Mouse (Mus musculus) midbrain, embryonic 11.5 days (tissue): ENCODE data around the gene Tbl3. TPM values are rescaled to one million over a fixed set of nuclear protein-coding genes. Genes with fewer than 3 reads are reported as not detected.
A peak's percentile ranks its signal among the peaks of the same experiment; 100 is the strongest.
"Not testable (repeated sequence)": the region's sequence is repeated elsewhere in the genome, so short reads cannot be mapped to it uniquely, and the experiment has no call there.

Experiments used
- ATAC-seq: fragments of 200-750 bp; cut with Nextera tagmentation; 2 replicates; pipeline ENCODE4 v1.8.0; 2017; ENCODE audit warnings: moderate TSS enrichment, moderate library complexity; ENCODE audit not compliant: low FRiP score
- DNase-seq: peaks from one replicate; pipeline ENCODE4 v3.0.0; 2015; ENCODE audit warnings: low spot score; ENCODE audit errors: missing footprints
- H3K27ac ChIP-seq: fragments of 300-500 bp; sonication (generic); 2 replicates; pipeline ENCODE4 v1.5.1; 2014; ENCODE audit warnings: low read depth, low read length
- H3K27me3 ChIP-seq: fragments of 300-500 bp; sonication (generic); 2 replicates; pipeline ENCODE4 v1.6.1; 2014; ENCODE audit warnings: mild to moderate bottlenecking, low read length, moderate library complexity, mixed read lengths; ENCODE audit not compliant: control insufficient read depth, insufficient read depth
- H3K36me3 ChIP-seq: fragments of 300-500 bp; sonication (generic); 2 replicates; pipeline ENCODE4 v1.6.1; 2014; ENCODE audit warnings: mild to moderate bottlenecking, low read length, moderate library complexity, mixed read lengths; ENCODE audit not compliant: control insufficient read depth, insufficient read depth
- H3K4me1 ChIP-seq: fragments of 300-500 bp; sonication (generic); 2 replicates; pipeline ENCODE4 v1.6.1; 2014; ENCODE audit warnings: low read length; ENCODE audit not compliant: control insufficient read depth, insufficient read depth
- H3K4me2 ChIP-seq: fragments of 300-500 bp; sonication (generic); 2 replicates; pipeline ENCODE4 v1.6.1; 2014; ENCODE audit warnings: mild to moderate bottlenecking, moderate library complexity
- H3K4me3 ChIP-seq: fragments of 300-500 bp; sonication (generic); 2 replicates; pipeline ENCODE4 v1.5.1; 2014; ENCODE audit warnings: low read depth, low read length
- H3K9ac ChIP-seq: fragments of 300-500 bp; sonication (generic); 2 replicates; pipeline ENCODE4 v1.6.1; 2014; ENCODE audit warnings: low read length
- H3K9me3 ChIP-seq: fragments of 300-500 bp; sonication (generic); 2 replicates; pipeline ENCODE4 v1.6.1; 2016; ENCODE audit warnings: low read length; ENCODE audit not compliant: control insufficient read depth
- WGBS: fragments of 180-500 bp; shearing (Covaris S2); extraction: QIAGEN DNeasy Blood & Tissue Kit; methylation state at CpG from one replicate; pipeline ENCODE4 v1.1.7; 2014; 5-methylcytosine and 5-hydroxymethylcytosine counted together
- polyA plus RNA-seq: library from polyadenylated mRNA; unstranded; fragments of >200 nt; fragmentation: Nextera tagmentation; extraction: Ambion mirVana; gene quantifications from 2 replicates; pipeline ENCODE4 v1.2.1, GENCODE M21; 2014

Tbl3 gene
- polyA plus RNA-seq, 1 experiment from 2014 or later: 97.5 TPM

GRCm38 (mm10) chr17:24722220-24722924 is 14.9 kb upstream of the Tbl3 start:
- H3K27ac ChIP-seq: no peak overlapping the region
- no peaks in the 10 kb centered on the region for H3K27me3 ChIP-seq
- H3K4me3 ChIP-seq: 0 out of 2 replicates have a peak overlapping the region, but pooled peaks have one; percentile 3
- H3K9me3 ChIP-seq: no peaks in the 10 kb centered on the region
- ATAC-seq (no peak), DNase-seq (peak; percentile 89)
- H3K4me2 ChIP-seq: no peak overlapping the region; the same call in 1 of the 2 replicates
- 40% methylated on average over 13 of the region's 13 CpGs for WGBS
- peaks cover 11% of the 10 kb centered on the region for H3K36me3 ChIP-seq
- H3K9ac ChIP-seq: no peak overlapping the region; the same call in 1 of the 2 replicates
- H3K4me1 ChIP-seq: peaks cover 15% of the 10 kb centered on the region

GRCm38 (mm10) chr17:24721383-24721955 is 14.0 kb upstream of the Tbl3 start:
- DNase-seq: peak; percentile 83
- not testable (repeated sequence) for H3K27ac ChIP-seq, H3K9me3 ChIP-seq, ATAC-seq, H3K27me3 ChIP-seq
- Histone ChIP-seq H3K36me3 (peaks cover 11% of the 10 kb centered on the region), H3K9ac (peak overlapping the region; percentile 47), H3K4me1 (peaks cover 15% of the 10 kb centered on the region), H3K4me3 (peak overlapping the region; percentile 88), H3K4me2 (peak overlapping the region; percentile 88)
- WGBS: 76% methylated on average over 7 of the region's 7 CpGs

- peak; percentile 86 for DNase-seq
- ATAC-seq: not testable (repeated sequence)
These were observed 13.2 kb upstream of the Tbl3 start for GRCm38 (mm10) chr17:24720616-24721015.

GRCm38 (mm10) chr17:24719494-24720222 is 12.2 kb upstream of the Tbl3 start:
- Histone ChIP-seq H3K27me3 (no peaks in the 10 kb centered on the region), H3K27ac (peak overlapping the region; percentile 58), H3K9me3 (no peaks in the 10 kb centered on the region), H3K4me1 (peaks cover 15% of the 10 kb centered on the region), H3K4me3 (peak overlapping the region; percentile 88), H3K9ac (peak overlapping the region; percentile 93), H3K4me2 (peak overlapping the region; percentile 88), H3K36me3 (peaks cover 11% of the 10 kb centered on the region)
- DNase-seq (peak; percentile 99), ATAC-seq (peak; percentile 98)
- WGBS: under 1% methylated on average over 61 of the region's 61 CpGs

More at GRCm38 (mm10) chr17:24720616-24721015, 13.2 kb upstream of the Tbl3 start:
- not testable (repeated sequence) for H3K27ac ChIP-seq, H3K9me3 ChIP-seq, H3K27me3 ChIP-seq
- peaks cover 15% of the 10 kb centered on the region for H3K4me1 ChIP-seq
- H3K9ac ChIP-seq: peak overlapping the region; percentile 82
- peak overlapping the region; percentile 88 for H3K4me2 ChIP-seq
- H3K36me3 ChIP-seq: peaks cover 11% of the 10 kb centered on the region
- 2% methylated on average over 11 of the region's 11 CpGs for WGBS
- peak overlapping the region; percentile 88 for H3K4me3 ChIP-seq

- H3K27me3 ChIP-seq, DNase-seq, H3K9me3 ChIP-seq, H3K27ac ChIP-seq, ATAC-seq: not testable (repeated sequence)
- Histone ChIP-seq H3K4me2 (peak overlapping the region; percentile 55), H3K4me1 (peaks cover 15% of the 10 kb centered on the region), H3K9ac (peak overlapping the region; percentile 93), H3K36me3 (peaks cover 11% of the 10 kb centered on the region), H3K4me3 (peak overlapping the region; percentile 88)
- WGBS: 66% methylated on average over 5 of the region's 5 CpGs
These were observed 11.5 kb upstream of the Tbl3 start for GRCm38 (mm10) chr17:24718938-24719337.

GRCm38 (mm10) chr17:24717943-24718342 is 10.5 kb upstream of the Tbl3 start, which contains the start of the genes Rnf151 and Rps2:
Gene Rnf151 (minus strand): TSS chr17:24718063.
Gene Rps2 (plus strand): TSS chr17:24718116.
- Histone ChIP-seq H3K27ac (no peak within 1 kb of the TSS), H3K4me2 (peak within 1 kb of the TSS; percentile 55), H3K9me3 (no peaks in the 10 kb centered on the region), H3K4me3 (peak within 1 kb of the TSS; percentile 88), H3K9ac (no peak within 1 kb of the TSS), H3K4me1 (peaks cover 7% of the 10 kb centered on the region), H3K36me3 (peaks cover 11% of the 10 kb centered on the region), H3K27me3 (no peaks in the 10 kb centered on the region)
- DNase-seq: no peak
- whole genome bisulfite sequencing: 82% methylated on average over 4 of the region's 4 CpGs
- no peak for ATAC-seq

GRCm38 (mm10) chr17:24716166-24716682 is 8.8 kb upstream of the Tbl3 start:
- no peaks in the 10 kb centered on the region for H3K9me3 ChIP-seq
- 88% methylated on average over 15 of the region's 15 CpGs for WGBS
- H3K9ac ChIP-seq: no peak overlapping the region
- DNase-seq: no peak
- H3K4me1 ChIP-seq: peaks cover 2% of the 10 kb centered on the region
- no peak overlapping the region for H3K27ac ChIP-seq
- ATAC-seq: no peak
- no peak overlapping the region for H3K4me3 ChIP-seq
- no peaks in the 10 kb centered on the region for H3K27me3 ChIP-seq
- H3K36me3 ChIP-seq: 0 out of 2 replicates have a peak, but pooled peaks cover under 1% of the 10 kb centered on the region
- H3K4me2 ChIP-seq: no peak overlapping the region

- H3K27ac ChIP-seq: no peak overlapping the region
- H3K4me1 ChIP-seq: no peaks in the 10 kb centered on the region
- H3K36me3 ChIP-seq: no peaks in the 10 kb centered on the region
- no peaks in the 10 kb centered on the region for H3K9me3 ChIP-seq
- H3K4me3 ChIP-seq: no peak overlapping the region
- no peak for ATAC-seq
- H3K4me2 ChIP-seq: no peak overlapping the region
- H3K9ac ChIP-seq: no peak overlapping the region
- no peaks in the 10 kb centered on the region for H3K27me3 ChIP-seq
- WGBS: 18% methylated on average over 6 of the region's 6 CpGs
- DNase-seq: no peak
These were observed 8.1 kb upstream of the Tbl3 start for GRCm38 (mm10) chr17:24715556-24715955.
